Mouse (Mus musculus) thymus, adult 2 months (tissue): ENCODE data around the gene Mgat2.
"Not testable (repeated sequence)": the region's sequence is repeated elsewhere in the genome, so short reads cannot be mapped to it uniquely, and the experiment has no call there.

Experiments
- CTCF ChIP-seq: fragments of 200-500 bp; IDR thresholded peaks from 2 replicates; pipeline ENCODE4 v1.5.1; 2012; ENCODE audit warnings: mild to moderate bottlenecking, control low read depth, low read length, moderate library complexity, borderline replicate concordance; ENCODE audit not compliant: control insufficient read depth, poor library complexity, insufficient read depth; ENCODE audit errors: extremely low read depth
- POLR2A ChIP-seq: fragments of 200-500 bp; IDR thresholded peaks from 2 replicates; pipeline ENCODE4 v1.6.1; 2012; ENCODE audit warnings: mild to moderate bottlenecking, low read length, control low read depth, moderate library complexity; ENCODE audit not compliant: control insufficient read depth, poor library complexity, insufficient read depth; ENCODE audit errors: extremely low read depth

- TF ChIP-seq CTCF, POLR2A: not testable (repeated sequence)
These were observed 20.4 kb upstream of the Mgat2 start for GRCm38 (mm10) chr12:69163586-69163985.
